Mouse (Mus musculus): ENCODE measurements around the gene Ttc17.

Gene Ttc17

DNA sequence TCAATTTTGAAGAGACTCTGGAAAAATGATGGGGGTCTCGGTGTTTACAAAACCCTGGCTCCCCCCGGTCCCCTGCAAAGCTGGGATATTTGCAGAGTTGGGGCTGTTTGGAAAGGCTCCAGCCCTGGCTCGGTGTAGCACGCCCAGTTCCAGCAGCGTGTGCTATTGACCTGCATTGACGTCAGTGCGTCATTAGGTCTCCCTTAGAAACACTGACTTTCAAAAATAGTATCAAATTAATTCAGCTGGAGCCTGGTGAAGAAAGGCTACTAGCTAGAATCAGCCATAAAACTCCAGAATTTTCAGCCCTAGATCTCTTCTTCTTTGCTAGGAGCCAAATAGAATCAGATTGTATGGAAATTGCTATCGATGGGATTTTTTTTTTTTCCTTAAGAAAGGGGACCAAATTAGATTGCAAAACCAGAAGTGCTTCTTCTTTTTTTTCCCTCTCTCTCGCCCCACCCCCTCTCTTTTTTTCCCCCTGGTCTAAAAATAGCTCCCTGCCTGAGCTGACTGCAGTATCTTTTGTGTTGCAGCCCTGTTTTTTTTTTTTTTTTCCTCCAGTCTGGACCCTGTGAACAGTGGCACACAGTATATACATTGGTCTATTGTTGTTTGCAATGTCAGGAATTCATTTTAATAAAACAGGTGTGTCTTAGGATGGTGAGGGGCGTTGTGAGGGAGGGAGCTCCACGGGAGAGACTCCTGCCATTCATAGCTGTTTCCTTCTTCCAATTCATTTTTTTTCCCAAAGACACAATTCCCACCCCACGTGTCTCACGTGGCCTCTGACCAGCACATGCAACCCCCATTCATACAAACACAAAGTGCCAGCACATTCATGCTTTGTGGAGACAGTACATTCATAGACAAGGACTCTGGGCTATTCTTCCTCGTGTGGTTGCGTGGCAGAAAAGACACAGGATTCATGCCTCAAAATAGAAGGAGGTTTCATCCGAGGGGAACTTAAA lies 141.0 kb downstream of the Ttc17 start:
- Histone ChIP-seq H3K36me3 (ENCODE audit: insufficient read depth, low read length) (no peaks in the 10 kb centered on the region), H3K4me3 (replicated peaks; ENCODE audit: low read length) (0 out of 2 replicates have a peak overlapping the region, but pooled peaks have one; percentile 32), H3K4me1 (replicated peaks; ENCODE audit: low read depth, low read length) (peaks cover 84% of the 10 kb centered on the region), H3K9me3 (ENCODE audit: low read length) (no peaks in the 10 kb centered on the region), H3K27me3 (ENCODE audit: insufficient read depth, low read length) (peaks cover 43% of the 10 kb centered on the region)
- TF ChIP-seq CTCF (conservative IDR thresholded peaks at IDR 0.05; ENCODE audit: low read length) (no peak), NANOG (IDR thresholded peaks at IDR 0.05; ENCODE audit: borderline replicate concordance, low read length) (no peak), POU5F1 (IDR thresholded peaks at IDR 0.05; ENCODE audit: borderline replicate concordance, low read length) (no peak)

DNA sequence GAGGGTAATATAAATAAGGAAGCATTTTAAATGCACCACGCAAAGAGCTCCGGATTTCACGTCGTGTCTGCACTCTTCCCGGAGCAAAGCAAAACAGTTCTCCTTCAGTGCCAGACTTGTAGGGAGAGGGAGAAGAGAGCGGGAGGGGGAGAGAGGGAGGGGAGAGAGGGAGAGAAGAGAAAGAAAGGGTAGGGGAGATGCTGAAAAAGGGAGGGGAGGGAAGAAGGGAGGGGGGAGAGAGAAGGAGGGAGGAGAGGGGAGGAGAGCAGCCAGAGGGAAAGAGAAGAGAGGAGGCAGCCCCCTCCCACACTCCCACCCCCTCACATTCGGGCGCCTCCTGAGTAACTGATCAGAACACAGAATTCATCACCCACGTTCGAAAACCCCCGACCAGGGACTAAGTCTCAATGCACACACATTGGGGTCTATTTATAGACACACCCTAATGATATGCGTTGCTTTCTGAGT lies 141.8 kb downstream of the Ttc17 start:
- TF ChIP-seq NANOG (IDR thresholded peaks at IDR 0.05; ENCODE audit: borderline replicate concordance, low read length): no peak
- TF ChIP-seq POU5F1 (IDR thresholded peaks at IDR 0.05; ENCODE audit: borderline replicate concordance, low read length): no peak
- TF ChIP-seq CTCF (conservative IDR thresholded peaks at IDR 0.05; ENCODE audit: low read length): no peak
- H3K27me3 ChIP-seq (ENCODE audit: insufficient read depth, low read length): peaks cover 48% of the 10 kb centered on the region
- H3K9me3 ChIP-seq (ENCODE audit: low read length): no peaks in the 10 kb centered on the region
- peaks cover 76% of the 10 kb centered on the region for H3K4me1 ChIP-seq (replicated peaks; ENCODE audit: low read depth, low read length)
- peak overlapping the region; percentile 32; the same call in 1 of the 2 replicates for H3K4me3 ChIP-seq (replicated peaks; ENCODE audit: low read length)
- H3K36me3 ChIP-seq (ENCODE audit: insufficient read depth, low read length): no peaks in the 10 kb centered on the region

GRCm38 (mm10) chr2:94264006-94264405 lies 142.5 kb downstream of the Ttc17 start:
- H3K4me1 ChIP-seq (replicated peaks; ENCODE audit: low read depth, low read length): peaks cover 74% of the 10 kb centered on the region
- peaks cover 48% of the 10 kb centered on the region for H3K27me3 ChIP-seq (ENCODE audit: insufficient read depth, low read length)
- peak overlapping the region; percentile 32; the same call in 1 of the 2 replicates for H3K4me3 ChIP-seq (replicated peaks; ENCODE audit: low read length)
- no peaks in the 10 kb centered on the region for H3K9me3 ChIP-seq (ENCODE audit: low read length)
- H3K36me3 ChIP-seq (ENCODE audit: insufficient read depth, low read length): no peaks in the 10 kb centered on the region
- no peak for TF ChIP-seq NANOG (IDR thresholded peaks at IDR 0.05; ENCODE audit: borderline replicate concordance, low read length)

GRCm38 (mm10) chr2:94263530-94263937 lies 143.0 kb downstream of the Ttc17 start:
- Histone ChIP-seq H3K9me3 (ENCODE audit: low read length) (no peaks in the 10 kb centered on the region), H3K4me3 (replicated peaks; ENCODE audit: low read length) (peak overlapping the region; percentile 54), H3K27me3 (ENCODE audit: insufficient read depth, low read length) (peaks cover 48% of the 10 kb centered on the region), H3K36me3 (ENCODE audit: insufficient read depth, low read length) (no peaks in the 10 kb centered on the region), H3K4me1 (replicated peaks; ENCODE audit: low read depth, low read length) (peaks cover 69% of the 10 kb centered on the region)
- TF ChIP-seq NANOG (IDR thresholded peaks at IDR 0.05; ENCODE audit: borderline replicate concordance, low read length): no peak
- TF ChIP-seq CTCF (conservative IDR thresholded peaks at IDR 0.05; ENCODE audit: low read length): no peak
- TF ChIP-seq POU5F1 (IDR thresholded peaks at IDR 0.05; ENCODE audit: borderline replicate concordance, low read length): no peak

DNA sequence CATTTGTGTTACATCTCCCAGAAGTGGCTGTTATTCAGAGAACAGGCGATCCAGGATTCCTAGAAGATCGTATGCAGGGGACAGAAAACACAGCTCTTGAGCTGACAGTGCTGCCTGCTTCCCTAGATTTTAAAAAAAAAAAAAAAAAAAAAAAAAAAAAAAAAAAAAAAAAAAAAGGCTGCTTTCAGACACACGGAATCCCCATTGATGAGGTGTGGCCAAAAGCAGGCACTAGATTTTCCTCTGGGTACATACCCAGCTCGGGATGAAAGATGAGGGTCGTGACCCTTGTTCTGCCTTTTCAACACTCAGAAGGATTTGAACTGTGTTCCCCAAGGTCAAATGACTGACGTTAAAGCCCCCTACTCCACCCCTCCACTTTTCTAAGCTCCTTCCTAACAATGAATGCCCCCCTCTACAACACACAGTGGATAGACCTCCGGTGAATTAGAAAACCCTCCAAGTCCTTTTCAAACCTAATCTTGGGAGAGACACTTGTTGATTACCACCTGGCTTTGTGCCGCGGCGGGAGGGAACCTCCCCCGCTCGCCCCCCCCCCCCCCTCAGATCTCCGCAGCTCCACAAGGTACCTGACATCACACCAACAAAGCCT lies 143.5 kb downstream of the Ttc17 start:
- H3K4me1 ChIP-seq (replicated peaks; ENCODE audit: low read depth, low read length): peaks cover 64% of the 10 kb centered on the region
- peaks cover 48% of the 10 kb centered on the region for H3K27me3 ChIP-seq (ENCODE audit: insufficient read depth, low read length)
- H3K4me3 ChIP-seq (replicated peaks; ENCODE audit: low read length): peak overlapping the region; percentile 54
- TF ChIP-seq POU5F1 (IDR thresholded peaks at IDR 0.05; ENCODE audit: borderline replicate concordance, low read length) (no peak), CTCF (conservative IDR thresholded peaks at IDR 0.05; ENCODE audit: low read length) (no peak), NANOG (IDR thresholded peaks at IDR 0.05; ENCODE audit: borderline replicate concordance, low read length) (no peak)
- H3K9me3 ChIP-seq (ENCODE audit: low read length): no peaks in the 10 kb centered on the region
- H3K36me3 ChIP-seq (ENCODE audit: insufficient read depth, low read length): no peaks in the 10 kb centered on the region

- TF ChIP-seq CTCF (conservative IDR thresholded peaks at IDR 0.05; ENCODE audit: low read length): peak; percentile 76
- no peak for TF ChIP-seq NANOG (IDR thresholded peaks at IDR 0.05; ENCODE audit: borderline replicate concordance, low read length)
- no peak for TF ChIP-seq POU5F1 (IDR thresholded peaks at IDR 0.05; ENCODE audit: borderline replicate concordance, low read length)
- no peaks in the 10 kb centered on the region for H3K36me3 ChIP-seq (ENCODE audit: insufficient read depth, low read length)
- no peaks in the 10 kb centered on the region for H3K9me3 ChIP-seq (ENCODE audit: low read length)
Observed at GRCm38 (mm10) chr2:94254102-94254501, 152.4 kb downstream of the Ttc17 start.

More at GRCm38 (mm10) chr2:94254102-94254501, 152.4 kb downstream of the Ttc17 start:
- no peak overlapping the region for H3K4me3 ChIP-seq (replicated peaks; ENCODE audit: low read length)
- H3K27me3 ChIP-seq (ENCODE audit: insufficient read depth, low read length): peaks cover 38% of the 10 kb centered on the region
- H3K4me1 ChIP-seq (replicated peaks; ENCODE audit: low read depth, low read length): 0 out of 2 replicates have a peak, but pooled peaks cover 5% of the 10 kb centered on the region
